8 mouse cellular contexts compared by ENCODE assay signal in genomic region chr2:122234611-122235288, GRCm38 (mm10). TPM values are rescaled to one million over a fixed set of nuclear protein-coding genes. Genes with fewer than 3 reads are reported as not detected.
DNase-seq lines count a peak whose midpoint lies in the region; ATAC-seq and TF ChIP-seq lines count a peak whose summit lies in the region.

Sord (plus strand) TSS chr2:122234749.

- 0 out of 2 replicates have a peak, but pooled peaks have one; percentile 7 for TF ChIP-seq CTCF in intestine, postnatal 0 days (IDR thresholded peaks at IDR 0.05; ENCODE audit: low read depth)

- no peaks in the 10 kb centered on the region for H3K36me3 ChIP-seq in embryonic facial prominence, embryonic 10.5 days (replicated peaks)
- no peaks in the 10 kb centered on the region for H3K36me3 ChIP-seq in intestine, postnatal 0 days (ENCODE audit: control insufficient read depth, insufficient read depth)
- no peaks in the 10 kb centered on the region for H3K36me3 ChIP-seq in midbrain, embryonic 11.5 days (ENCODE audit: control insufficient read depth, insufficient read depth, low read length)

- no peaks in the 10 kb centered on the region for H3K9me3 ChIP-seq in embryonic facial prominence, embryonic 10.5 days
- no peaks in the 10 kb centered on the region for H3K9me3 ChIP-seq in intestine, postnatal 0 days (ENCODE audit: control insufficient read depth)
- H3K9me3 ChIP-seq in midbrain, embryonic 11.5 days (ENCODE audit: control insufficient read depth, low read length), result no peaks in the 10 kb centered on the region

- peak within 1 kb of the TSS; percentile 78 for H3K27ac ChIP-seq in embryonic facial prominence, embryonic 10.5 days (replicated peaks)
- peak within 1 kb of the TSS; percentile 77 for H3K27ac ChIP-seq in intestine, postnatal 0 days (ENCODE audit: low read depth, low read length)
- peak within 1 kb of the TSS; percentile 78 for H3K27ac ChIP-seq in midbrain, embryonic 11.5 days (ENCODE audit: low read depth, low read length)

- peaks cover 11% of the 10 kb centered on the region for H3K4me1 ChIP-seq in embryonic facial prominence, embryonic 10.5 days
- no peaks in the 10 kb centered on the region for H3K4me1 ChIP-seq in intestine, postnatal 0 days (replicated peaks; ENCODE audit: control insufficient read depth, insufficient read depth, low read length)
- peaks cover 6% of the 10 kb centered on the region; the same call in 1 of the 2 replicates for H3K4me1 ChIP-seq in midbrain, embryonic 11.5 days (ENCODE audit: control insufficient read depth, insufficient read depth, low read length)

- peak within 1 kb of the TSS; percentile 85 for H3K4me2 ChIP-seq in intestine, postnatal 0 days (replicated peaks; ENCODE audit: low read depth)
- peak within 1 kb of the TSS; percentile 86 for H3K4me2 ChIP-seq in midbrain, embryonic 11.5 days

- peak; percentile 91 for ATAC-seq in granulocyte monocyte progenitor cell, adult 5-6 weeks (replicated peaks; ENCODE audit: poor library complexity, severe bottlenecking)
- peak; percentile 81 for ATAC-seq in intestine, postnatal 0 days
- ATAC-seq in midbrain, embryonic 11.5 days (ENCODE audit: low FRiP score), result peak; percentile 96

- intact Hi-C loops in left cerebral cortex, postnatal 4 days (cut with DNase I), result no loop called here

- H3K4me3 ChIP-seq in embryonic facial prominence, embryonic 10.5 days, result peak within 1 kb of the TSS; percentile 70
- peak within 1 kb of the TSS; percentile 61 for H3K4me3 ChIP-seq in intestine, postnatal 0 days (ENCODE audit: low read depth, low read length)
- peak within 1 kb of the TSS; percentile 48 for H3K4me3 ChIP-seq in midbrain, embryonic 11.5 days (ENCODE audit: low read depth, low read length)

- DNase-seq in adrenal gland, postnatal 14 days, result peak; percentile 88
- DNase-seq in embryonic facial prominence, embryonic 10.5 days (ENCODE audit: low spot score), result peak; percentile 96
- DNase-seq in left cerebral cortex, postnatal 4 days, result peak; percentile 90
- DNase-seq in midbrain, embryonic 11.5 days (ENCODE audit: low spot score, missing footprints), result peak; percentile 99
- peak; percentile 82 for DNase-seq in right cerebral cortex, postnatal 4 days
- peak; percentile 93 for DNase-seq in yolk sac, embryonic 10.5 days (ENCODE audit: low spot score)

- H3K27me3 ChIP-seq in embryonic facial prominence, embryonic 10.5 days (replicated peaks; ENCODE audit: low read depth, poor library complexity, severe bottlenecking), result 0 out of 2 replicates have a peak, but pooled peaks cover 4% of the 10 kb centered on the region
- H3K27me3 ChIP-seq in intestine, postnatal 0 days (replicated peaks; ENCODE audit: control insufficient read depth, insufficient read depth, low read length), result no peaks in the 10 kb centered on the region
- H3K27me3 ChIP-seq in midbrain, embryonic 11.5 days (ENCODE audit: control insufficient read depth, insufficient read depth, low read length), result no peaks in the 10 kb centered on the region; the same call in 1 of the 2 replicates

- WGBS in embryonic facial prominence, embryonic 10.5 days, result 1% methylated on average over 35 of the region's 35 CpGs
- WGBS in intestine, postnatal 0 days, result under 1% methylated on average over 35 of the region's 35 CpGs
- WGBS in midbrain, embryonic 11.5 days, result under 1% methylated on average over 35 of the region's 35 CpGs

- H3K9ac ChIP-seq in intestine, postnatal 0 days (ENCODE audit: low read depth, low read length), result peak within 1 kb of the TSS; percentile 56
- H3K9ac ChIP-seq in midbrain, embryonic 11.5 days (ENCODE audit: low read length), result peak within 1 kb of the TSS; percentile 67

RNA-seq across cellular contexts. Expression of gene Sord, which starts in this region (rescaled TPM):
- total RNA-seq in adrenal gland, postnatal 14 days (2021), result 61.6 and 101 TPM in 2 replicates
- 23.5 and 23.8 TPM in 2 replicates for polyA plus RNA-seq in embryonic facial prominence, embryonic 10.5 days (2016; fragmentation: Nextera tagmentation; extraction: Ambion mirVana)
- 52.4 and 58.9 TPM in 2 replicates for total RNA-seq in granulocyte monocyte progenitor cell, adult 5-6 weeks (2014; fragmentation: Nextera tagmentation)
- total RNA-seq in granulocyte monocyte progenitor cell, adult 5-6 weeks (2017), result 65.6 and 68.8 TPM in 2 replicates
- 136 and 172 TPM in 2 replicates for polyA plus RNA-seq in intestine, postnatal 0 days (2015; fragmentation: Nextera tagmentation; extraction: Ambion mirVana)
- 10 to 100 TPM; 14.9 to 16.0 TPM for total RNA-seq in left cerebral cortex, postnatal 4 days (2021)
- polyA plus RNA-seq in midbrain, embryonic 11.5 days (2014; fragmentation: Nextera tagmentation; extraction: Ambion mirVana), result 34.2 and 38.1 TPM in 2 replicates

Comparison
In these comparisons a context has a peak if more than half of its experiments do, and no peak if none do; other contexts are left out.
1. Peak in every context shown above with its lines: DNase-seq, ATAC-seq, H3K4me3 ChIP-seq and H3K27ac ChIP-seq.